Mouse (Mus musculus) cortical plate, adult 2 months (tissue): Measurements from ENCODE around the gene Ccdc130.

Source experiments
- CTCF ChIP-seq: fragments of 200-500 bp; IDR thresholded peaks from 2 replicates; pipeline ENCODE4 v1.5.1; 2011; ENCODE audit warnings: mild to moderate bottlenecking, control low read depth, low read length; ENCODE audit not compliant: insufficient read depth; ENCODE audit errors: extremely low read depth
- POLR2A ChIP-seq: fragments of 200-500 bp; IDR thresholded peaks from 2 replicates; pipeline ENCODE4 v1.6.1; 2011; ENCODE audit warnings: mild to moderate bottlenecking, low read length, control low read depth; ENCODE audit not compliant: insufficient read depth; ENCODE audit errors: extremely low read depth

- no peak for TF ChIP-seq CTCF
- no peak for TF ChIP-seq POLR2A
Measured at GRCm38 (mm10) chr8:84273968-84274367, 3.8 kb upstream of the Ccdc130 start.
